Mouse (Mus musculus) sigmoid colon, adult 10 weeks (tissue): ENCODE results near the gene Etfbkmt. TPM values are rescaled to one million over a fixed set of nuclear protein-coding genes. Genes with fewer than 3 reads are reported as not detected.

Experiments used
- polyA plus RNA-seq: library from polyadenylated mRNA; stranded (reverse); fragments of 350-450 nt; fragmentation: Illumina TruSeq; extraction: RNeasy Lipid Tissue Mini Kit (QIAGEN cat#74804); gene quantifications from one replicate; pipeline ENCODE4 v1.2.3, GENCODE M21; 2014; ENCODE audit warnings: low read depth, low replicate concordance

Etfbkmt gene
- polyA plus RNA-seq = 76.5 TPM

DNA sequence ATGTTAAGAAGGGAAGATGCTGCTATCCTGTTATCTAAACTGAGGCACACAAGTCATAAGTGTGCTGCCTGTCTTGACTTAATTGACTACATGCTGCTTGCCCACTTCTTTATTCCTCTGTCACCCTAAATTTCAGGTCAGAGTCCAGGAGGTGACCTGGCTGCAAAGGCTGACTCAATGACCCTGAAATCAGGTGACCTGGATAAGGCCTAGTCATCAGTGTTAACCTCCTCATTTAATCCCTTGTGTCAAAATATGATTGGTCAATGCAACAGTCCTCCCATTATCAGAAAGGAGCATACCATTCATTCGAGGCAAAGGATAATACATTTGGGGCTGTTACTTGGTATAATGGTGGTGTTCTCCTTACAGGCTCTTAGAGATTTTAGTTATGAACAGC is at the start of gene Etfbkmt:
Gene Etfbkmt (plus strand): TSS at position 379 of the 400 bp plus-strand sequence.

DNA sequence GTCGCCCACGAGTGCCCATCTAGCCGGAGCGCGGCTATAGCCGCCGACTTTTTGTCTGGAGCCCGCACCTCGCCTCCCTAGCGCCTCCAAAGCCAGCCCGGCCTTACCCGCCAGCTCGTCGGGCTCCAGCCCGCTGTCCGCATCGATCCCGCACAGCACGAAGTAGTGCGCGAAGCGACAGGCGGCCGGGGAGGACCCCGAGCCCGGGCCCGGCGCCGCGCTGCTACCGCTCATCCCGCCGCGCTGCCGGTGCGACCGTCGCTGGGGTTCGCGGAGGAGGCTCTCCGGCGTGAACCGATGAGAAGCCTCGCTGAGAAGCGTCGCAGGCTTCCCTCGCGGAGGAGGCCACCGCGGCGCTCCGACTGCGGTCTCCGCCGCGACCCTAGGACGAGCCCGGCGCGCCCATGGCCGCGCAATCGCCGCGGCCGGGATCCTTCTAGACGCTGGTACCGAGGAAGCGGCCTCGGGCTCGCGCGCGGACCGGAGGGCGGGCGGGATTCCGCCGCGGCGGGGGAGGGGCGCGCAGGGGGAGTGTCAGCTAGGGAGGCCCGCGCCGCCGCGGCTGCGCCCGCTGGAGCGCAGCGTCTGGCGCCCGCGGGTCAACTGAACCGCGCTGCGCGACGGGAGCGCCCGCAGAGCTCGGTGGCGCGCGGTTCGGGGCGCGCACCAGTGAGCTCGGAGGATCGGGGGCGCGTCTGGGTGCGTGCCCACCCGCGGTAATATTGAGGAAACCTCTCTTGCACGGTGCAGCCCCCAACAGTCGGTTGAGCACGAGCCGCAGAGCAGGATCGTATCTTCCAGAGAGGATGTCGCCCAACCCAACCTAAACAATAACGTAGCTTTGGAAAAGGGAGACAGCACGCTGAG is 38.3 kb upstream of the Etfbkmt start, which contains the start of gene Dennd5b:
Gene Dennd5b (minus strand): TSS at position 605 of the 867 bp plus-strand sequence.

DNA sequence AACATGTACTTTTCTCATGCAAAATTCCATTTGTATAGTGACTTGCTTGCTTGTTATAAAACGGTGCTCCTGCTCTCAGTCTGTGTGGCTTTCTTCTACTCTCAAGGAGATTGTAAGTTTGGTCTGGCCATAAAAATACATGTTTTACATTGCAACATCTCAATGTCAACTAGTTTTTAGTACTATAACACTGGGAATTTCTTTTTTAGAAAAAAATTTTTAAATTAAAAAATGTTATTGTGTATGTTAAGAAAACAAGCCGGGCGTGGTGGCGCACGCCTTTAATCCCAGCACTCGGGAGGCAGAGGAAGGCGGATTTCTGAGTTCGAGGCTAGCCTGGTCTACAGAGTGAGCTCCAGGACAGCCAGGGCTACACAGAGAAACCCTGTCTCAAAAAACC is 9.8 kb upstream of the Etfbkmt start, which contains the start of gene Gm10203:
Gene Gm10203 (plus strand): TSS at position 301 of the 400 bp plus-strand sequence.

DNA sequence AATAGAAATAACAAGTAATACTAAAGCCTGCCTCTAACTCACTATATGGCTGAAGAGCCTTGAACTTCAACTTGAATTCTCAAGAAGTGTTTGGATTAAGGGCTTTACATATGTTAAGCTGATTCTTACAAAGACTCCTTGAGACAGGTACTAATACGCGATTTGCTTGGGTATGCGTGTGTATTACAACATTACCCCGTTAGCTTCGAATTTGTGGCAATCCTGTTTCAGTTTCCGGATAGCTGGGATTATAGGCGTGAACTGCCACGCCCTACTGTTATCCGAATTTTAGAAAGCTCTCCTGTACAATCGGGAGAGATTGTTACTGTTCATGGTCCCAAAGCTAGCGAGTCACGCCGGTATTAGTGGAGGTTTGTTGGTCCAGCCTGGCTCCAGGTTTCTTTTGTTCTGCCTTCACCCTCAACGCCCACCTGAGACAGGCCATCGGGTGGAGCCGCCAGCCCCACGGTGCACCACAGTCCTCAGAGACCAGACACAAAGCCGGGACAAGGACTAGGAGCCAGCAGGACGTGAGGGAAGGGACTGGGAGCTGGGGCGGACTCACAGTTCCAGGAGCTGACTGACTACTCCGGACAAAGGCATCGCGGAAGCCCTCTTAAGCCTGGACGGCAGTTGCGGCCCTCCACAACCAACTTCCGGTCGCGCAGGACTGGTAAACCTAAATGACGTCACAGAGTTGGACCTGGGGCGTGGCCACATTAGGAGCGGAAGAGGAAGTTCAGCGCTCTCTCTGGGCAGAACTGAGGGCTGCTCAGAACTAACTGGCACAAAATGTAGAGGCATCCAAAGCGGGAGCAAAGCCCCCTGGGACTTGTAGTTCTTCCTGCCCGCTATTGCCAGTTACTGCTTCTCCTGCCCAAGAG is 48.6 kb downstream of the Etfbkmt start, which contains the start of gene Amn1:
Gene Amn1 (minus strand): TSS at position 672 of the 884 bp plus-strand sequence.

Other genes with a start within 250 kb of the Etfbkmt start
- gene Caprin2, start 243.6 kb upstream of the Etfbkmt start, polyA plus RNA-seq = 23.2 TPM
- gene Sinhcaf, start 193.4 kb upstream of the Etfbkmt start, polyA plus RNA-seq = 57.7 TPM
- 19.2 TPM for gene Dennd5b, start 38.2 kb upstream of the Etfbkmt start, polyA plus RNA-seq
- gene Gm10203, start 9.7 kb upstream of the Etfbkmt start, polyA plus RNA-seq = not detected
- gene Amn1, start 48.9 kb downstream of the Etfbkmt start, polyA plus RNA-seq = 57.4 TPM
- 105 TPM for gene Resf1, start 169.6 kb downstream of the Etfbkmt start, polyA plus RNA-seq